Mouse (Mus musculus) ES-Bruce4 (cell line): Measurements from ENCODE around the gene Adgrg5. TPM values are rescaled to one million over a fixed set of nuclear protein-coding genes. Genes with fewer than 3 reads are reported as not detected.
A peak's percentile ranks its signal among the peaks of the same experiment; 100 is the strongest.

Experiments
- H3K27ac ChIP-seq: 2 replicates; pipeline ENCODE4 v1.5.1; 2012; ENCODE audit warnings: low read length, inconsistent platforms; ENCODE audit not compliant: insufficient read depth
- H3K27me3 ChIP-seq: 2 replicates; pipeline ENCODE4 v1.6.1; 2012; ENCODE audit warnings: mild to moderate bottlenecking, low read length, inconsistent platforms; ENCODE audit not compliant: control insufficient read depth, poor library complexity, insufficient read depth, severe bottlenecking
- H3K36me3 ChIP-seq: 2 replicates; pipeline ENCODE4 v1.6.1; 2012; ENCODE audit warnings: inconsistent platforms, mild to moderate bottlenecking, low read length, moderate library complexity; ENCODE audit not compliant: control insufficient read depth, poor library complexity, insufficient read depth, severe bottlenecking
- H3K4me1 ChIP-seq: one replicate; pipeline ENCODE4 v1.8.1; 2011; ENCODE audit warnings: low read length; ENCODE audit not compliant: control insufficient read depth, insufficient read depth
- H3K4me3 ChIP-seq: 2 replicates; pipeline ENCODE4 v1.5.1; 2011; ENCODE audit warnings: low read depth, mild to moderate bottlenecking, low read length
- H3K9ac ChIP-seq: 2 replicates; pipeline ENCODE4 v1.6.1; 2012; ENCODE audit warnings: low read depth, mild to moderate bottlenecking, inconsistent platforms; ENCODE audit not compliant: poor library complexity, severe bottlenecking
- H3K9me3 ChIP-seq: replicated peaks from 2 replicates; pipeline ENCODE4 v1.6.1; 2012; ENCODE audit warnings: mild to moderate bottlenecking, low read length, inconsistent platforms; ENCODE audit not compliant: control insufficient read depth, poor library complexity, insufficient read depth, severe bottlenecking
- CTCF ChIP-seq: IDR thresholded peaks from one replicate; pipeline ENCODE4 v1.8.1; 2011; ENCODE audit warnings: low read depth, low read length
- EP300 ChIP-seq: IDR thresholded peaks from 2 replicates; pipeline ENCODE4 v1.6.1; 2011; ENCODE audit warnings: low read depth, low read length; ENCODE audit not compliant: insufficient read depth
- POLR2A ChIP-seq: IDR thresholded peaks from one replicate; pipeline ENCODE4 v1.8.1; 2011; ENCODE audit warnings: low read length; ENCODE audit not compliant: insufficient read depth
- polyA plus RNA-seq: library from polyadenylated mRNA; stranded (reverse); fragments of >200 nt; gene quantifications from 2 replicates; pipeline ENCODE4 v1.2.4, GENCODE M21; 2011; ENCODE audit warnings: low read depth; ENCODE audit not compliant: missing spikeins, insufficient read depth, insufficient read length

Adgrg5 gene
- polyA plus RNA-seq, 1 experiment: 1.0 TPM

GRCm38 (mm10) chr8:94880742-94881141 is 42.8 kb upstream of the Adgrg5 start:
- no peaks in the 10 kb centered on the region for H3K9me3 ChIP-seq
- H3K4me1 ChIP-seq: peaks cover 3% of the 10 kb centered on the region
- no peak overlapping the region for H3K4me3 ChIP-seq
- H3K27me3 ChIP-seq: no peaks in the 10 kb centered on the region
- H3K9ac ChIP-seq: no peak overlapping the region
- no peak for TF ChIP-seq POLR2A
- no peak for TF ChIP-seq CTCF
- TF ChIP-seq EP300: no peak
- no peaks in the 10 kb centered on the region for H3K36me3 ChIP-seq
- H3K27ac ChIP-seq: no peak overlapping the region

- Histone ChIP-seq H3K27ac (no peak overlapping the region), H3K27me3 (no peaks in the 10 kb centered on the region), H3K36me3 (no peaks in the 10 kb centered on the region), H3K9ac (no peak overlapping the region), H3K9me3 (no peaks in the 10 kb centered on the region), H3K4me1 (no peaks in the 10 kb centered on the region), H3K4me3 (no peak overlapping the region)
- TF ChIP-seq POLR2A (no peak), EP300 (no peak), CTCF (no peak)
Observed at GRCm38 (mm10) chr8:94888383-94889036, 35.0 kb upstream of the Adgrg5 start.

- H3K27me3 ChIP-seq: no peaks in the 10 kb centered on the region
- H3K4me3 ChIP-seq: no peak overlapping the region
- H3K27ac ChIP-seq: no peak overlapping the region
- H3K9me3 ChIP-seq: no peaks in the 10 kb centered on the region
- no peak overlapping the region for H3K9ac ChIP-seq
- H3K4me1 ChIP-seq: no peaks in the 10 kb centered on the region
- H3K36me3 ChIP-seq: no peaks in the 10 kb centered on the region
- TF ChIP-seq POLR2A: no peak
- TF ChIP-seq CTCF: no peak
- TF ChIP-seq EP300: no peak
Observed at GRCm38 (mm10) chr8:94892917-94893316, 30.6 kb upstream of the Adgrg5 start.

- peak overlapping the region; percentile 63 for H3K4me3 ChIP-seq
- no peaks in the 10 kb centered on the region for H3K9me3 ChIP-seq
- no peaks in the 10 kb centered on the region for H3K36me3 ChIP-seq
- no peaks in the 10 kb centered on the region for H3K27me3 ChIP-seq
- no peak for TF ChIP-seq CTCF
- no peak for TF ChIP-seq POLR2A
- no peak for TF ChIP-seq EP300
- H3K9ac ChIP-seq: peak overlapping the region; percentile 38
- no peaks in the 10 kb centered on the region for H3K4me1 ChIP-seq
- no peak overlapping the region for H3K27ac ChIP-seq
Observed at GRCm38 (mm10) chr8:94899262-94899661, 24.2 kb upstream of the Adgrg5 start.

GRCm38 (mm10) chr8:94900617-94901016 is 22.9 kb upstream of the Adgrg5 start:
- Histone ChIP-seq H3K4me3 (no peak overlapping the region), H3K4me1 (no peaks in the 10 kb centered on the region), H3K27me3 (no peaks in the 10 kb centered on the region), H3K27ac (no peak overlapping the region), H3K9me3 (no peaks in the 10 kb centered on the region), H3K36me3 (no peaks in the 10 kb centered on the region), H3K9ac (no peak overlapping the region)
- TF ChIP-seq EP300: no peak
- TF ChIP-seq CTCF: no peak
- no peak for TF ChIP-seq POLR2A

- H3K27ac ChIP-seq: no peak overlapping the region
- no peaks in the 10 kb centered on the region for H3K9me3 ChIP-seq
- H3K9ac ChIP-seq: no peak overlapping the region
- H3K36me3 ChIP-seq: no peaks in the 10 kb centered on the region
- TF ChIP-seq EP300 (no peak), POLR2A (no peak), CTCF (no peak)
- H3K4me1 ChIP-seq: no peaks in the 10 kb centered on the region
- no peak overlapping the region for H3K4me3 ChIP-seq
- no peaks in the 10 kb centered on the region for H3K27me3 ChIP-seq
Observed at GRCm38 (mm10) chr8:94901031-94901430, 22.5 kb upstream of the Adgrg5 start.
